Mouse (Mus musculus): Measurements from ENCODE around the gene Vwa5b1. TPM values are rescaled to one million over a fixed set of nuclear protein-coding genes. Genes with fewer than 3 reads are reported as not detected.

Vwa5b1 gene
- 0.23 TPM in 1 of 2 replicates, not detected in the other for polyA plus RNA-seq (2015; fragmentation: Nextera tagmentation; extraction: Ambion mirVana)

DNA sequence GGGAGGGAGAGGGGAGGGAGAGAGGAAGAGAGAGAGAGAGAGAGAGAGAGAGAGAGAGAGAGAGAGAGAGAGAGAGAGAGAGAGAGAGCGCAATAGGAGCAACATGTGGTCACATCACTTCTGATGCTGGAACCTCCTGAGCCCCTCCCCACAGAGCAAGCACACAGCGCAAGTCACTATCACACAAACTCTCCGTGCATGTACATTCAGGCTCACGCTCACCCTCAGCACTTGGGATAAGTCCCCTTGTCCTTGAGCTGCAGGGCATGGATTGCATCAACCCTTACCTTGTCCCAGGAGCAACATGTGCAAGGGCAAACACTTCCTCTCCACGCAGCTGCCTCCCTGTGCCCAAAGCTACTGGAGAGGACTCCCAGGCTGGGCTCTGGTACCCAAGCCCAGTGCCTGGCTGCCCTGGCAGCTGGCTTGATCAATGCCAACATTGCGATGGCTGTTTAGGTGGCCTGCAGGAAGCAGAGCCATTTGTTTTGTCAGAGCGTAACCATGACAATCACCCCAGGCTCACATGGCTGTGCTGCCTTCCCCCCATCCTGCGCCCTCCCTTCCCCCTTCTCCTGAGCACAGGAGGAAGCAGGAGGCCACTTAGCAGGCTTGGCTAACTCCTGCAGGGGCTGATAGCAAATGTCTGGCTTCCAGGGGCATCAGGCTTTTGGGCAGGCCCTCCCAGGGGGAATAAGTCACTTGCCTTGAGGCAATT lies at the start of gene Vwa5b1:
Vwa5b1 (minus strand) TSS at position 457 of the 718 bp plus-strand sequence.
- Histone ChIP-seq H3K4me3 (replicated peaks) (no peak within 1 kb of the TSS), H3K36me3 (no peaks in the 10 kb centered on the region), H3K27ac (replicated peaks) (no peak within 1 kb of the TSS), H3K27me3 (no peaks in the 10 kb centered on the region), H3K4me1 (no peaks in the 10 kb centered on the region), H3K9me3 (replicated peaks) (no peaks in the 10 kb centered on the region), H3K4me2 (replicated peaks) (no peak within 1 kb of the TSS), H3K9ac (no peak within 1 kb of the TSS)
- ATAC-seq (ENCODE audit: insufficient number of reproducible peaks, low FRiP score, low TSS enrichment, low read depth) = no peak
- WGBS = 16% methylated on average over 8 of the region's 8 CpGs

DNA sequence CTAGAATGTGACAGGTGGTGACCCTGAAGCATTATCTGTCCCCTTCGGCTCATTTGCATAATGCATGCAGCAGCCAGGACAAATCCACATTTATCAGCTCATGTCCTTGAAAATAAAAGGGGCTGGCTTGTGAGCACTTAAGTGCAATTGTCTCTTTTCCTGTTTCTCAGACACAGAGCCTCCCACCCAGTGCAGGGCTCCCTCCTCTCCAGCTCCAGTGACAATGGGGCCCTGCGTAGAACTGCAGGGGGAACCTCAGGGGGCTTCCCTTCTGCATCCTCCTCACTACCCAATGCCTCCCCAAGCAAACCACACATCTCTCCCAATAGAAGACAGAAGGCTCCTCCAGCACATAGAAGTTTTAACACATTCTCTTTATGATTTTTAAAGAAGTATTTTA lies 47.1 kb upstream of the Vwa5b1 start:
- 59% methylated on average over 2 of the region's 2 CpGs for WGBS

DNA sequence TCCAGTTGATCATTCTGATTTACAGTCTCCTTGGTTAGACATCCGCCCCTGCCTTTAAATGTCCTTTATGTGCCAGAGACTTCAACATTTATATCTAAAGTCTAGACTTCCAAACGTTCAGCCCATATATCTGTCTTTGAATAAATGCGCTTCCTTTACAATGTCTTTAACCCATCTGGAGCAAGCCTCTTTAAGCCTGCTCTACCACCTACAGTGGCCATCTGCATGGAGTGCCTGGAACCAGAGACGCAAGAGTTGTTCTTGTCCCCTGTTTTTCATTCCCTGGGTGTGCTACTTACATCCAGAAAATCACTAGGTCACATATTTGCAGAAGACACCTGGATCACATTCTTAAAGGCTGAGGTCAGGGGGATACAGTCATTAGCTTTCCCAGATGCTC lies 44.4 kb upstream of the Vwa5b1 start:
- ATAC-seq (ENCODE audit: insufficient number of reproducible peaks, low FRiP score, low TSS enrichment, low read depth) = no peak
- WGBS = 74% methylated on average over 4 of the region's 4 CpGs
- no peak overlapping the region for H3K27ac ChIP-seq (replicated peaks)
- H3K27me3 ChIP-seq = peaks cover 7% of the 10 kb centered on the region; the same call in 1 of the 2 replicates
- no peak overlapping the region for H3K4me3 ChIP-seq (replicated peaks)
- H3K9ac ChIP-seq = no peak overlapping the region
- H3K4me1 ChIP-seq = no peaks in the 10 kb centered on the region
- no peaks in the 10 kb centered on the region for H3K9me3 ChIP-seq (replicated peaks)
- H3K4me2 ChIP-seq (replicated peaks) = no peak overlapping the region
- no peaks in the 10 kb centered on the region for H3K36me3 ChIP-seq

More for the DNA sequence above, 47.1 kb upstream of the Vwa5b1 start:
- H3K4me3 ChIP-seq (replicated peaks) = no peak overlapping the region
- no peaks in the 10 kb centered on the region for H3K4me1 ChIP-seq
- no peak overlapping the region for H3K9ac ChIP-seq
- H3K27me3 ChIP-seq = 0 out of 2 replicates have a peak, but pooled peaks cover 3% of the 10 kb centered on the region
- ATAC-seq (ENCODE audit: insufficient number of reproducible peaks, low FRiP score, low TSS enrichment, low read depth) = no peak
- no peak overlapping the region for H3K4me2 ChIP-seq (replicated peaks)
- H3K27ac ChIP-seq (replicated peaks) = no peak overlapping the region
- no peaks in the 10 kb centered on the region for H3K36me3 ChIP-seq
- no peaks in the 10 kb centered on the region for H3K9me3 ChIP-seq (replicated peaks)

DNA sequence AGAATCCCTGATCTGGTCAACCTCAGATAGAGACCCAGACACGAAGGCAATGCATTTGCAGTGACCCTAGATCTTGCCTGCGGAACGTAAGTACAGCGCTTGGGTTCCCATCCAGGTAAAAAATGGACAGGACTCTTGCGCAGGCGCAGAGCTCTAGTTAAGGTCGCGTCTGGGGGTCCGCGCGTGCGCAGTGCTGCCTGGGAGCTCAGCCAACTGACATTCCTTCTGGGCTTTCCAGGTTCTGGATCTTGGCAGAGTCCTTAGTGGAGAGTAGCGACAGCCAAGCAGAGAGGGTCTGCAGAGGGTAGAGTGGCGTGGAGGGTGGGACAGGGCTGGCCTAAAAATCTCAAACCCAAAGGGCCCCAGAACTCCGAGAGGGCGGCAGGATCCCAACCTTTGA lies 41.9 kb upstream of the Vwa5b1 start:
- WGBS = 18% methylated on average over 16 of the region's 16 CpGs
- no peaks in the 10 kb centered on the region for H3K36me3 ChIP-seq
- no peak overlapping the region for H3K9ac ChIP-seq

DNA sequence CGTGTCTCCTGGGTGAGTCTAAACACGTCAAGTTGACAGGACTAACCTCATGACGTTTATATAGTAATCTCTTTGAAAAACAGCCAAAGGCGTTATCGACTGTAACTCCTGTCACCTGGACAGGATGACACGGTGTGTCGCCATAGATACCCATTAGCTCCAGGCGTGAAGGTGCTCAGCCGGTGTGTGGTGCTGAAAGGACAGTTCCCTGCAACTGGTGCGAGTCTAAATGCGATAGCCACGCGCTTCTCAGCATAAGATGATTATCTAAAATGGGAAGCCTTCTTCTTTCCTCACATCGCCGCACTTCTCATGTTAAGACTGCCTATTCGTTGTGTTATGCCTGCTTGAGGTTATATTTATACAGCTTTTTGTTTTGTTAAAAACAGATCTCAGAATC lies 40.8 kb upstream of the Vwa5b1 start:
- ATAC-seq (ENCODE audit: insufficient number of reproducible peaks, low FRiP score, low TSS enrichment, low read depth) = no peak
- no peak overlapping the region for H3K4me2 ChIP-seq (replicated peaks)
- no peak overlapping the region for H3K9ac ChIP-seq
- H3K4me1 ChIP-seq = no peaks in the 10 kb centered on the region
- H3K27me3 ChIP-seq = peaks cover 7% of the 10 kb centered on the region; the same call in 1 of the 2 replicates
- no peak overlapping the region for H3K27ac ChIP-seq (replicated peaks)
- no peak overlapping the region for H3K4me3 ChIP-seq (replicated peaks)
- no peaks in the 10 kb centered on the region for H3K9me3 ChIP-seq (replicated peaks)
- WGBS = 10% methylated on average over 16 of the region's 16 CpGs
- no peaks in the 10 kb centered on the region for H3K36me3 ChIP-seq

More for the DNA sequence above, 41.9 kb upstream of the Vwa5b1 start:
- Histone ChIP-seq H3K27me3 (peaks cover 7% of the 10 kb centered on the region; the same call in 1 of the 2 replicates), H3K4me3 (replicated peaks) (no peak overlapping the region), H3K4me2 (replicated peaks) (no peak overlapping the region), H3K27ac (replicated peaks) (no peak overlapping the region), H3K9me3 (replicated peaks) (no peaks in the 10 kb centered on the region), H3K4me1 (no peaks in the 10 kb centered on the region)
- no peak for ATAC-seq (ENCODE audit: insufficient number of reproducible peaks, low FRiP score, low TSS enrichment, low read depth)

DNA sequence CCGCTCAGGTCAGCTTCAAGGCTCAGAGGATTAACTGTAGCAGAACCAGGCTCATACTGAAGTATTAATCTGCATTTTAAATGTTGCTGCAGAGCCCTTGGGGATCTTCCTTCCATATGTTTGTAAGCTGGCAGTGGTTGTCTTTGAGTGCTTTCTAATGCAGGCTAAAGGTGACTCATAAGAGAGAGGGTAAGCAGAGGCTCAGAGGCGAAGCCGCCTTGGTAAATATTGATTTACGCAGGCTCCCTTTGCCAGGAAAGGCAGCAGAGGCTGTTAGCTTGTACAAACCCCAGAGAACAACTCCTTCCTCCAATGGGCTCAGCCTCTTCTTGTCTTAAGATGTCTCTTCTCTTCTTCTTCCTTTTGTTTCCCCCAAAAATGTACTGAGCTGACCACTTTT lies 36.5 kb upstream of the Vwa5b1 start:
- Histone ChIP-seq H3K4me1 (no peaks in the 10 kb centered on the region), H3K36me3 (no peaks in the 10 kb centered on the region), H3K9ac (no peak overlapping the region), H3K27ac (replicated peaks) (no peak overlapping the region), H3K4me3 (replicated peaks) (no peak overlapping the region), H3K27me3 (peaks cover 7% of the 10 kb centered on the region; the same call in 1 of the 2 replicates), H3K4me2 (replicated peaks) (no peak overlapping the region), H3K9me3 (replicated peaks) (no peaks in the 10 kb centered on the region)
- WGBS = 54% methylated on average over 4 of the region's 4 CpGs
- no peak for ATAC-seq (ENCODE audit: insufficient number of reproducible peaks, low FRiP score, low TSS enrichment, low read depth)

DNA sequence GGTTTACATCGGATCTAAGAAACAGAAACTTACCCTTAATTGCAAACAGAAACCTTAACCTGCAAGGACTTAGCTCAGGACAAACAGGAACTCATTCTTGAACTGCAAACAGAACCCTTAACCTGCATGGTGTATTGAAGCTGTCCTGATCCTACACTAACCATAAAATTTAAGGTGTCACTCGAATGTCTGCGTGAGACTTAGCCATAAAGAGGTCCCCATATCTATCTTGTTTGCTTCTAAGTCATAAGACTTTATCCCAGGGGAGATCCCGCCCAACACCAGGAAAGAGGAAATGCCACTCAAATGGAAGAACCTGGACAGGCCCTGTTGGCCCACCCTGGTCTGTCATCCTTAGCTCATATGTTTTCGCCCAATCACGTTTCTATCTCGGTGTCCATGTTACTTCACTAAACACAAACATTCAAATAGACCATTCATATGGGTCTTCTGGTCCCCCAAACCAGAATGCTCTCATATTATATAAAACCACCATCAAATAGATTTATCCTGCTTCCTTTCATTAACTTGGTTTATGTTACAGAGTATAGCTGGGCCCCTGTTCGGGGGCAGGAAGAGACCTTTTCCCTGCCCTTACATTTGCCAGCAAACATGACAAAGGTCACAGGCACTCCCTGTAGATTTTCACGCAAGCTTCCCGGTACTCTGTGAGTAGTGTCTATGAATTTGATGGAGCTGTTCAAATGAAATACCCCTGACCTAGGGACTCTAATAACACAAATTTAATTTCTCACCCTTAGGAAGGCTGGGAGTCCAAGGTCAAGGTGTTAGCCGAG lies 34.6 kb upstream of the Vwa5b1 start:
- WGBS = 75% methylated on average over 11 of the region's 11 CpGs
- Histone ChIP-seq H3K27me3 (no peaks in the 10 kb centered on the region), H3K4me2 (replicated peaks) (no peak overlapping the region), H3K4me3 (replicated peaks) (no peak overlapping the region), H3K9me3 (replicated peaks) (no peaks in the 10 kb centered on the region), H3K27ac (replicated peaks) (no peak overlapping the region), H3K36me3 (no peaks in the 10 kb centered on the region), H3K9ac (no peak overlapping the region), H3K4me1 (no peaks in the 10 kb centered on the region)
- no peak for ATAC-seq (ENCODE audit: insufficient number of reproducible peaks, low FRiP score, low TSS enrichment, low read depth)

DNA sequence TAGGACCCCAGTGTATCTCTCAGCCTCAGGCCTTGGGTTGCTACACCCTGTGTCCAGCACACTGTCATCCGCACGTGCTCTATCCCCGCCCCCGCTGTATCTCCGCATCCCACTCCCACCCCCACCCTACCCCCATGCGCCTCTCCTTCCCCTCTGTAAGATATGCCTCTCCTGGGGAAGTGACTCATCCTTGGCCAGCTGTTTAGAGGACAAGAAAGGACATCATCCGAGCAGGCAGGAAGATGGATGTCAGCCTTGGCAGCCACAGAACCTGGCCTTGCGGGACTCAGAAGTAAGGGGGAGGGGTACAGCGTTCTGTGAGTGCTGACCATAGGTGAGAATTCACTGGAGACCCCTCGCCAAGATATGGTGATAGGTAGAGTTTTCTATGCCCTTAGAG lies 30.8 kb upstream of the Vwa5b1 start:
- no peak overlapping the region for H3K4me2 ChIP-seq (replicated peaks)
- whole genome bisulfite sequencing = 67% methylated on average over 10 of the region's 10 CpGs
- no peak overlapping the region for H3K27ac ChIP-seq (replicated peaks)
- H3K4me1 ChIP-seq = no peaks in the 10 kb centered on the region
- H3K4me3 ChIP-seq (replicated peaks) = no peak overlapping the region
- no peaks in the 10 kb centered on the region for H3K36me3 ChIP-seq
- no peak for ATAC-seq (ENCODE audit: insufficient number of reproducible peaks, low FRiP score, low TSS enrichment, low read depth)
- no peaks in the 10 kb centered on the region for H3K27me3 ChIP-seq
- no peaks in the 10 kb centered on the region for H3K9me3 ChIP-seq (replicated peaks)
- H3K9ac ChIP-seq = no peak overlapping the region

DNA sequence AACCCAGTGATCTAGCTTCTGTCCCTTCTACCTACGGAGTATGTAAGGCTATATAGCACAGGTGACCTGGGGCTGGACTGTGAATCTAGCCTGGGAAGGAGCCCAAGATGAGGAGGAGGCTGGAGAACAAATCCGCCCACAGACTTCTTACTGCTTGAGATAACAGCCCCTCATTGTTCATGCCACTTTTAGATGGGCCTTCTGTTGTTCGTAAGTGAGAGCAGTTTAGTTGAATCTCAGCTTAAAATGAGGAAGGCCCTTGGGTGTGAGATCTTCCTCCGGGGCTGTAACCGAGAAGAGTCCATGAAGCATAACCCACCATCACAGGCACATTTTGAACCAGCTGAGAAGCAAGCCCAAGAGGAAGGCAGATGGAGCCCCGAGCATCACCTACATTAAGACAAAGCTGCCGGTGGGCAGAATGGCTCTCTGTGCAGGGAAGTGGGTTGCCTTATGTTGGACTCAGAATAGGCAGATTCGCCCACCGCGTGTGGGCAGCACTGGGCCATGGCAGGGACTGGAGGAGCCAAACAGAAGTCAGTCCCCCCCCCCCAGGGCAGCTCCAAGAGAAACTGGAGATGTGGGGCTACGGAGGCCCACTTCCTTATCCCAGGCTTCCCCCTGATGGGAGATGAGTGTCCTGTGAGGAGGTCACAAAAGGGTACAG lies 24.4 kb upstream of the Vwa5b1 start:
- no peaks in the 10 kb centered on the region for H3K4me1 ChIP-seq
- H3K4me3 ChIP-seq (replicated peaks) = no peak overlapping the region
- ATAC-seq (ENCODE audit: insufficient number of reproducible peaks, low FRiP score, low TSS enrichment, low read depth) = no peak
- 74% methylated on average over 11 of the region's 11 CpGs for WGBS
- no peaks in the 10 kb centered on the region for H3K9me3 ChIP-seq (replicated peaks)
- H3K4me2 ChIP-seq (replicated peaks) = no peak overlapping the region
- H3K36me3 ChIP-seq = no peaks in the 10 kb centered on the region
- no peak overlapping the region for H3K27ac ChIP-seq (replicated peaks)
- H3K27me3 ChIP-seq = no peaks in the 10 kb centered on the region
- H3K9ac ChIP-seq = no peak overlapping the region

DNA sequence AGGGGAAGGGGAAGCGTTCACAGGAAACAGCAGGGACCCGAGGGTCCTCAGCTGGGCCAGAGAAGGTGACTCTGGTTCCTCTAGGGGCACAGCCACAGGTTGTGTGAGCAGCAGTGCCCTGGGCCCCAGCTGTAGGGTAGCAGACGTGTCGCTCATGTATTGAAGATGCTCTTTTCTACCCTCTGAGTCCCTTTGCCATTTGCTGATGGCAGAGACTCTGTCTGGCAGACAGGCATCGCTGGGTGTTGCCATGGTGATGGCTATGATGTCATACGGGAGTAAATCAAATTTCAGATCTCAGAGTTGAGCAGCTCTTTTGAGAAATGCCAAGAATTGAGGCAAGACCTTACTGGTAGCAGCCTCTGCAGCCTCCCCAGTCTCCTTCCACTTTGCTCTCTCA lies 17.4 kb upstream of the Vwa5b1 start:
- 37% methylated on average over 6 of the region's 6 CpGs for WGBS
- Histone ChIP-seq H3K9ac (no peak overlapping the region), H3K9me3 (replicated peaks) (no peaks in the 10 kb centered on the region), H3K27ac (replicated peaks) (no peak overlapping the region), H3K4me3 (replicated peaks) (no peak overlapping the region), H3K4me2 (replicated peaks) (no peak overlapping the region), H3K36me3 (no peaks in the 10 kb centered on the region), H3K4me1 (no peaks in the 10 kb centered on the region), H3K27me3 (no peaks in the 10 kb centered on the region)
- ATAC-seq (ENCODE audit: insufficient number of reproducible peaks, low FRiP score, low TSS enrichment, low read depth) = no peak

DNA sequence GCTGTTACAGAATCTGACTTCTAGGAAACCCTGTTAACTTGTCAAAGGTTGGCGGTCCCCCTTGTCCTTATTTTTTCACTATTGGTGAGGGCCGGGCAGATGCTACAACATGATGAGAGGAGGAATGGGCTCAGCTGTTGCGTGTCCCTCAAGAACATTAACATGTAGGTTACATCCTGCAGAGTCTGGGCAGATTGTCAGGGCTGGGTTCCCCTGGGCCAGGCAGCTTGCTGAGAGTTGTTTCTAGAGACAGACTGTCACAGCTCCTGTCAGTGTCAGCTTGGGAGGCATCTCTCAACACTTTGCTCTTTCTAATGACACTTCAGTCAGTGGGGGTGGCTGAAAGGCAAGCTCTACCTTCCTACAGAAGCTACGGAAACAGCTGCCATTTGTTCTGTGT lies 16.2 kb upstream of the Vwa5b1 start:
- Histone ChIP-seq H3K4me3 (replicated peaks) (no peak overlapping the region), H3K27ac (replicated peaks) (no peak overlapping the region), H3K9me3 (replicated peaks) (no peaks in the 10 kb centered on the region), H3K4me1 (no peaks in the 10 kb centered on the region), H3K9ac (no peak overlapping the region), H3K27me3 (no peaks in the 10 kb centered on the region), H3K4me2 (replicated peaks) (no peak overlapping the region), H3K36me3 (no peaks in the 10 kb centered on the region)
- WGBS = 81% methylated on average over 4 of the region's 4 CpGs
- ATAC-seq (ENCODE audit: insufficient number of reproducible peaks, low FRiP score, low TSS enrichment, low read depth) = no peak

Measured in embryonic facial prominence, embryonic 15.5 days (tissue).